Mouse (Mus musculus) E14TG2a.4 (cell line): ENCODE measurements around the gene Sirt2.

ENCODE experiments used
- CTCF ChIP-seq: conservative IDR thresholded peaks from 2 replicates; pipeline ENCODE4 v1.5.1; 2014; ENCODE audit warnings: low read length
- NANOG ChIP-seq: IDR thresholded peaks from 2 replicates; pipeline ENCODE4 v1.6.1; 2014; ENCODE audit warnings: borderline replicate concordance, low read length, mixed read lengths
- POU5F1 ChIP-seq: IDR thresholded peaks from 2 replicates; pipeline ENCODE4 v1.6.1; 2014; ENCODE audit warnings: low read length, borderline replicate concordance

DNA sequence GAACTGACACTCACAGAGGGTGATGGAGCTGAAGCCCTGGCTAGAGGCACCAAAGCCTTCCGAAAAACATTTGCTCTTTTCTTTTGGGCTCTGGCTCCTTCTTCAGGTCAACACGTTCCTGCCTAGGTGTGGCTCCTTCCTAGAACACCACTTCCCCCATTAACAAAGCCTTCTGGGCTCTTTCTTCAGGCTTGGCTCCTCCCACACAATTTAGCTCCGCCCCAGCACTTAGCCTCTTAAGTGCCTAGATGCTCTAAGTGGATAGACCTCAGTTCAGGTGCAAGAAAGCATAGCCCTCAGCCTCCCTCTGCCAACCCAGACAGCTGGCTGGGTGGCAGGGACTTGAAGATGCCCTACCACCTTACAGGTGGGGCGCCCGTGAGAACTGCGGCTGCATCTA, 30.8 kb upstream of the Sirt2 start:
- TF ChIP-seq CTCF (no peak), POU5F1 (no peak), NANOG (no peak)
